Mouse (Mus musculus) 3T3-L1 (cell line): Measurements from ENCODE around the gene Olfr391-ps.

Source experiments
- DNase-seq: peaks from one replicate; pipeline ENCODE4 v3.0.0-alpha.2; 2015; ENCODE audit warnings: low read depth, low spot score

Olfr391-ps gene

GRCm38 (mm10) chr11:73802952-73803351 lies at the start of gene Olfr391-ps:
Gene Olfr391-ps, minus strand, starts transcription at chr11:73803052.
- no peak for DNase-seq

- DNase-seq: no peak
Observed at GRCm38 (mm10) chr11:73851354-73851753, 48.5 kb upstream of the Olfr391-ps start, which contains the start of gene Olfr393. Gene Olfr393, minus strand, starts transcription at chr11:73851454.

- DNase-seq: no peak
Observed at GRCm38 (mm10) chr11:73816949-73817348, 14.1 kb upstream of the Olfr391-ps start, which contains the start of gene Olfr392. Gene Olfr392, minus strand, starts transcription at chr11:73817049.

GRCm38 (mm10) chr11:73782664-73783063 lies 20.2 kb downstream of the Olfr391-ps start, which contains the start of gene Olfr390:
Gene Olfr390, plus strand, starts transcription at chr11:73782964.
- DNase-seq: no peak

GRCm38 (mm10) chr11:73780613-73781012 lies 22.2 kb downstream of the Olfr391-ps start, which contains the start of gene Olfr389:
Gene Olfr389, minus strand, starts transcription at chr11:73780713.
- DNase-seq: no peak

- no peak for DNase-seq
Observed at GRCm38 (mm10) chr11:73759115-73759514, 43.7 kb downstream of the Olfr391-ps start.
